Mouse (Mus musculus): Measurements from ENCODE around the gene Eps8l1. TPM values are rescaled to one million over a fixed set of nuclear protein-coding genes. Genes with fewer than 3 reads are reported as not detected.
A peak's percentile ranks its signal among the peaks of the same experiment; 100 is the strongest.
"Not testable (repeated sequence)": the region's sequence is repeated elsewhere in the genome, so short reads cannot be mapped to it uniquely, and the experiment has no call there.

Eps8l1 gene
- total RNA-seq (2012; rRNA removed) (0.19 TPM in 1 of 2 replicates, not detected in the other), polyA plus RNA-seq (2012; ENCODE audit: insufficient read depth in 1 of 2, insufficient read length in 2 of 2, low read depth in 1 of 2, low replicate concordance in 2 of 2, missing spikeins in 1 of 2) (under 1 TPM in 1 of 2 experiments, not detected in 1; 0.01 TPM)

GRCm38 (mm10) chr7:4460576-4461434 is at the start of gene Eps8l1:
Gene Eps8l1, plus strand, starts transcription at chr7:4460674.
- no peak within 1 kb of the TSS for H3K27ac ChIP-seq (ENCODE audit: control insufficient read depth, low read depth, low read length)
- no peak within 1 kb of the TSS for H3K4me3 ChIP-seq (ENCODE audit: control insufficient read depth in 1 of 2, insufficient read depth in 1 of 2, low read depth in 2 of 2, low read length in 2 of 2)
- no peaks in the 10 kb centered on the region for H3K9me3 ChIP-seq (replicated peaks; ENCODE audit: insufficient read depth, low read length)
- no peak within 1 kb of the TSS for H3K9ac ChIP-seq (ENCODE audit: control insufficient read depth, low read depth, low read length, poor library complexity, severe bottlenecking)
- no peaks in the 10 kb centered on the region for H3K79me2 ChIP-seq (ENCODE audit: control insufficient read depth, insufficient read depth, low read length, poor library complexity)
- peak; percentile 32 for DNase-seq (ENCODE audit: low read depth, low spot score)
- peaks cover 0 to 5% of the 10 kb centered on the region in 2 experiments; a peak in 2 of 4 replicates for H3K4me1 ChIP-seq (ENCODE audit: control insufficient read depth in 1 of 2, insufficient read depth in 2 of 2, low read length in 2 of 2)
- TF ChIP-seq KAT2A (conservative IDR thresholded peaks at IDR 0.05; ENCODE audit: low read depth, low read length), result no peak
- no peak for TF ChIP-seq MYC (IDR thresholded peaks at IDR 0.05; ENCODE audit: low read depth, low read length)
- H3K36me3 ChIP-seq (ENCODE audit: control insufficient read depth in 1 of 2, insufficient read depth in 2 of 2, low read length in 2 of 2), result no peaks in the 10 kb centered on the region
- H3K27me3 ChIP-seq (ENCODE audit: control insufficient read depth in 1 of 2, insufficient read depth in 2 of 2, low read length in 2 of 2), result no peaks in the 10 kb centered on the region

DNA sequence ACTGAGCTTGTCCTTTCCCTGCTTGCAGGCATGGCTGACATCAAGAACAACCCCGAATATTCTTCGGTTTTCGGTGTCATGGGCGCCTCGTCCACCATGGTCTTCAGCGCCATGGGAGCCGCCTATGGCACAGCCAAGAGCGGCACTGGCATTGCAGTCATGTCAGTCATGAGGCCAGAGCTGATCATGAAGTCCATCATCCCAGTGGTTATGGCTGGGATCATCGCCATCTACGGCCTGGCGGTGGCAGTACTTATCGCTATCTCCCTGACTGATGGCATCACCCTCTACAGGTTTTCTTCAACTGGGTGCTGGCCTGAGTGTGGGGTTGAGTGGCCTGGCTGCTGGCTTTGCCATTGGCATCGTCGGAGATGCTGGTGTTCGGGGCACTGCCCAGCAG is 48.1 kb upstream of the Eps8l1 start:
- H3K27me3 ChIP-seq (ENCODE audit: control insufficient read depth in 1 of 2, insufficient read depth in 2 of 2, low read length in 2 of 2); H3K79me2 ChIP-seq (ENCODE audit: control insufficient read depth, insufficient read depth, low read length, poor library complexity); H3K36me3 ChIP-seq (ENCODE audit: control insufficient read depth in 1 of 2, insufficient read depth in 2 of 2, low read length in 2 of 2); H3K9ac ChIP-seq (ENCODE audit: control insufficient read depth, low read depth, low read length, poor library complexity, severe bottlenecking); H3K27ac ChIP-seq (ENCODE audit: control insufficient read depth, low read depth, low read length); DNase-seq (ENCODE audit: low read depth, low spot score); H3K4me1 ChIP-seq (ENCODE audit: control insufficient read depth in 1 of 2, insufficient read depth in 2 of 2, low read length in 2 of 2); H3K4me3 ChIP-seq (ENCODE audit: control insufficient read depth in 1 of 2, insufficient read depth in 1 of 2, low read depth in 2 of 2, low read length in 2 of 2); H3K9me3 ChIP-seq (replicated peaks; ENCODE audit: insufficient read depth, low read length): not testable (repeated sequence)

DNA sequence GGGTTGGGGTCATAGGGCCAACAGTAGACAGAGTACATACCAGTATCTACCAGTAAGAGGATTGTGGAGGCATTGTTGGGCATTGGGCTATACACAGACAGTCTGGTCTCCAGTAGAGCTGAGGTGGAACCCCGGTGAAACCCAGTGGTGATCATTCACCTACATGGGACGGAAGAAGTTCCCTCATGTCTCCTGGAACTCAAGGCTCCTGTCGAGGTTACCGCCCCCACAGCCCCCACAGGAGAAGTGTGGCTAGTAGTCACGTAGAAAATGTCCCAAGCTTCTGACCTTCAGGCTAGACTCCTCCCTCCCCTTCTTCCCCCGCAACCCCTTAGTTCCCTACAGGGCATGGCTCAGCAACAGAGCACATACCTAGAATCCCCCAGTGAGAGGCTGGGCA is 40.8 kb upstream of the Eps8l1 start:
- Histone ChIP-seq H3K4me3 (ENCODE audit: control insufficient read depth in 1 of 2, insufficient read depth in 1 of 2, low read depth in 2 of 2, low read length in 2 of 2) (no peak overlapping the region), H3K9me3 (replicated peaks; ENCODE audit: insufficient read depth, low read length) (no peaks in the 10 kb centered on the region), H3K27ac (ENCODE audit: control insufficient read depth, low read depth, low read length) (no peak overlapping the region), H3K79me2 (ENCODE audit: control insufficient read depth, insufficient read depth, low read length, poor library complexity) (no peaks in the 10 kb centered on the region), H3K27me3 (ENCODE audit: control insufficient read depth in 1 of 2, insufficient read depth in 2 of 2, low read length in 2 of 2) (no peaks in the 10 kb centered on the region), H3K9ac (ENCODE audit: control insufficient read depth, low read depth, low read length, poor library complexity, severe bottlenecking) (no peak overlapping the region), H3K4me1 (ENCODE audit: control insufficient read depth in 1 of 2, insufficient read depth in 2 of 2, low read length in 2 of 2) (peaks cover 2 to 17% of the 10 kb centered on the region in 2 experiments; a peak in 2 of 4 replicates), H3K36me3 (ENCODE audit: control insufficient read depth in 1 of 2, insufficient read depth in 2 of 2, low read length in 2 of 2) (peaks cover 0 to 12% of the 10 kb centered on the region in 2 experiments; a peak in 2 of 4 replicates)
- DNase-seq (ENCODE audit: low read depth, low spot score), result no peak
- TF ChIP-seq MAZ (IDR thresholded peaks at IDR 0.05; ENCODE audit: low read depth, low read length), result no peak
- no peak for TF ChIP-seq MXI1 (IDR thresholded peaks at IDR 0.05; ENCODE audit: low read depth, low read length)
- TF ChIP-seq KAT2A (conservative IDR thresholded peaks at IDR 0.05; ENCODE audit: low read depth, low read length), result no peak
- TF ChIP-seq USF2 (IDR thresholded peaks at IDR 0.05; ENCODE audit: borderline replicate concordance in 1 of 2, insufficient read depth in 1 of 2, low read depth in 1 of 2, low read length in 2 of 2), result no peak
- TF ChIP-seq MAFK (IDR thresholded peaks at IDR 0.05; ENCODE audit: borderline replicate concordance, low read depth, low read length), result no peak
- TF ChIP-seq MEF2A (IDR thresholded peaks at IDR 0.05; ENCODE audit: extremely low read depth, insufficient replicate concordance, low read depth, low read length, poor library complexity, severe bottlenecking), result no peak
- no peak for TF ChIP-seq ZNF384 (IDR thresholded peaks at IDR 0.05; ENCODE audit: low read depth, low read length)
- no peak for TF ChIP-seq UBTF (IDR thresholded peaks at IDR 0.05; ENCODE audit: borderline replicate concordance, insufficient read depth, low read depth, low read length)
- TF ChIP-seq MYB (IDR thresholded peaks at IDR 0.05; ENCODE audit: low read depth, low read length), result no peak
- TF ChIP-seq ZMIZ1 (IDR thresholded peaks at IDR 0.05; ENCODE audit: low read depth, low read length), result no peak

Measured in MEL (cell line).